ENCODE assay signal across 14 mouse cellular contexts in the genomic region with DNA sequence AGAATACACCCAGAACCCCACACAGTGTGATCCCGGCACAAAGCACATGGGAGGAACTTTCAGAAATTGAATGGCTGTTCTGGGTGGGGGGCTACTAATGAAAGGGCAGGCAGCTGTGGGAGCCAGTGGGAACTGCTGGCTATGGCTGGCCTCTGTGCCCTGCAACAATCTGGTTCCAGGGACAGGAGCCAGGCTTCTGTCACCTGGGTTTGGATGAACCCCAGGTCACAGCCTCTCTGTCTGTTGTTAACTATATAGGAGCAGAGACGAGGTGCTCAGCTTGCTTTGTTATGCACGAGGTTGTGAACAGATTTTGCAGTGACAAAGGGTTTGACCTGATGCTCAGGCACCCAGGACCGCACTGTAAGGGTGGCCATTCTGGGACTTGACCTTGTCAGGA. TPM values are rescaled to one million over a fixed set of nuclear protein-coding genes. Genes with fewer than 3 reads are reported as not detected.
DNase-seq lines count a peak whose midpoint lies in the region; ATAC-seq and TF ChIP-seq lines count a peak whose summit lies in the region.
"Had no signal": no experiment of that assay in that cellular context is flagged by ENCODE, and none has a peak within 500 bp of the region (broad histone marks: within the 10 kb centered on the region; RNA-seq: fewer than 3 reads in every experiment).

No protein-coding gene starts in this region.

- peaks cover 48% of the 10 kb centered on the region for H3K4me1 ChIP-seq in kidney, embryonic 16.5 days (ENCODE audit: insufficient read depth, low read length)
- H3K4me1 ChIP-seq in spleen, adult 2 months (ENCODE audit: control insufficient read depth, insufficient read depth, insufficient read length) = peaks cover 3% of the 10 kb centered on the region
- no peaks in the 10 kb centered on the region; the same call in none of the 2 replicates for H3K4me1 ChIP-seq in stomach, postnatal 0 days (replicated peaks; ENCODE audit: control insufficient read depth, insufficient read depth)

- intact Hi-C loops in heart, postnatal 10 days (cut with DNase I) = no loop called here

- DNase-seq in kidney, adult 8-10 months = no peak
- no peak for DNase-seq in spleen, adult 2 months (ENCODE audit: low read depth in 1 of 2, low spot score in 2 of 2)
- DNase-seq in spleen, postnatal 36 days (ENCODE audit: low spot score in 2 of 2) = no peak
- DNase-seq in heart, postnatal 10 days = peak; percentile 62 to 72
- DNase-seq in stomach, postnatal 0 days (ENCODE audit: low spot score) = no peak
- no peak for DNase-seq in adrenal gland, postnatal 10 days
- DNase-seq: adrenal gland, adult 8-10 months; cerebellum, postnatal 14 days; thymus, adult 2 months had no signal

- no peak for TF ChIP-seq POLR2A in spleen, adult 2 months (IDR thresholded peaks at IDR 0.05; ENCODE audit: low read depth, low read length)

- no peaks in the 10 kb centered on the region for H3K9me3 ChIP-seq in kidney, embryonic 16.5 days (ENCODE audit: low read length)
- no peaks in the 10 kb centered on the region for H3K9me3 ChIP-seq in stomach, postnatal 0 days (ENCODE audit: control insufficient read depth, low read length)
- H3K9me3 ChIP-seq: liver, embryonic 15.5 days; midbrain, embryonic 10.5 days had no signal

- no peaks in the 10 kb centered on the region for H3K36me3 ChIP-seq in kidney, embryonic 16.5 days (ENCODE audit: insufficient read depth, low read length)
- no peaks in the 10 kb centered on the region for H3K36me3 ChIP-seq in spleen, adult 2 months (ENCODE audit: control insufficient read depth, insufficient read depth, low read length)
- H3K36me3 ChIP-seq in stomach, postnatal 0 days (ENCODE audit: control insufficient read depth, insufficient read depth, low read length) = no peaks in the 10 kb centered on the region
- H3K36me3 ChIP-seq: liver, embryonic 15.5 days; midbrain, embryonic 10.5 days had no signal

- 43% methylated on average over 4 of the region's 4 CpGs for WGBS in kidney, embryonic 16.5 days
- WGBS in spleen, adult 2 months = 75% methylated on average over 4 of the region's 4 CpGs
- WGBS in stomach, postnatal 0 days = 71% methylated on average over 4 of the region's 4 CpGs

- peak overlapping the region; percentile 45; the same call in 1 of the 2 replicates for H3K27ac ChIP-seq in kidney, embryonic 16.5 days (ENCODE audit: low read length)
- H3K27ac ChIP-seq in spleen, adult 2 months (ENCODE audit: insufficient read depth, low read length) = peak overlapping the region; percentile 49; the same call in 1 of the 2 replicates
- no peak overlapping the region for H3K27ac ChIP-seq in stomach, postnatal 0 days (replicated peaks)
- H3K27ac ChIP-seq: hindbrain, postnatal 0 days; liver, embryonic 15.5 days; midbrain, embryonic 10.5 days had no signal

- no peaks in the 10 kb centered on the region for H3K27me3 ChIP-seq in kidney, embryonic 16.5 days (ENCODE audit: insufficient read depth, low read length)
- peaks cover 5% of the 10 kb centered on the region for H3K27me3 ChIP-seq in spleen, adult 2 months (ENCODE audit: control insufficient read depth, insufficient read depth, low read length)
- no peaks in the 10 kb centered on the region for H3K27me3 ChIP-seq in stomach, postnatal 0 days (ENCODE audit: control insufficient read depth, insufficient read depth, low read length)

- 0 out of 2 replicates have a peak overlapping the region, but pooled peaks have one; percentile 30 for H3K9ac ChIP-seq in kidney, embryonic 16.5 days (replicated peaks; ENCODE audit: low read length)
- H3K9ac ChIP-seq in stomach, postnatal 0 days (ENCODE audit: low read length) = no peak overlapping the region
- H3K9ac ChIP-seq: liver, embryonic 15.5 days had no signal

- no peak for TF ChIP-seq CTCF in spleen, adult 2 months (IDR thresholded peaks at IDR 0.05; ENCODE audit: extremely low read depth, insufficient read depth, insufficient read length, insufficient replicate concordance)
- no peak for TF ChIP-seq CTCF in stomach, postnatal 0 days (IDR thresholded peaks at IDR 0.05; ENCODE audit: low read depth)

- H3K4me3 ChIP-seq in kidney, embryonic 16.5 days (ENCODE audit: low read length) = peak overlapping the region; percentile 78
- H3K4me3 ChIP-seq in spleen, adult 2 months (ENCODE audit: extremely low read depth, insufficient read depth, insufficient read length) = no peak overlapping the region
- H3K4me3 ChIP-seq in stomach, postnatal 0 days (ENCODE audit: low read depth, low read length) = no peak overlapping the region

- H3K4me2 ChIP-seq in kidney, embryonic 16.5 days (replicated peaks; ENCODE audit: low read depth, low read length) = peak overlapping the region; percentile 76
- 0 out of 2 replicates have a peak overlapping the region, but pooled peaks have one; percentile 11 for H3K4me2 ChIP-seq in stomach, postnatal 0 days (replicated peaks; ENCODE audit: low read depth)

- no peak for TF ChIP-seq EP300 in stomach, postnatal 0 days (optimal IDR thresholded peaks at IDR 0.05)

- ATAC-seq in kidney, embryonic 16.5 days (ENCODE audit: low FRiP score, low TSS enrichment) = no peak
- ATAC-seq in stomach, postnatal 0 days (ENCODE audit: low FRiP score, low TSS enrichment) = no peak
- ATAC-seq in megakaryocyte, adult 5-6 weeks (ENCODE audit: poor library complexity, severe bottlenecking) = no peak
- ATAC-seq: hindbrain, postnatal 0 days had no signal

RNA-seq across cellular contexts. Expression of gene Itga9, which starts 2.1 kb away (rescaled TPM):
- 10.8 and 11.1 TPM in 2 replicates for polyA plus RNA-seq in kidney, embryonic 16.5 days (2015; fragmentation: Nextera tagmentation; extraction: Ambion mirVana)
- 11.8 and 18.1 TPM in 2 replicates for polyA plus RNA-seq in spleen, adult 2 months (2012; rRNA removed)
- total RNA-seq in heart, postnatal 10 days (2021) = 100 to 1,000 TPM; 107 to 121 TPM
- polyA plus RNA-seq in stomach, postnatal 0 days (2015; fragmentation: Nextera tagmentation; extraction: Ambion mirVana) = 4.2 and 5.3 TPM in 2 replicates
- total RNA-seq in adrenal gland, postnatal 10 days (2021) = 10 to 100 TPM; 41.6 to 56.8 TPM
- 0.87 TPM in 1 of 2 replicates, not detected in the other for total RNA-seq in megakaryocyte, adult 5-6 weeks (2015)
- 0.04 and 0.28 TPM in 2 replicates for total RNA-seq in megakaryocyte, adult 5-6 weeks (2017)

Comparison
In these comparisons a context has a peak if more than half of its experiments do, and no peak if none do; other contexts are left out.
1. DNase-seq: peak in heart, postnatal 10 days (2 of 2); none in kidney, adult 8-10 months (0 of 2), spleen, adult 2 months (0 of 2), spleen, postnatal 36 days (0 of 2), stomach, postnatal 0 days (single experiment) and adrenal gland, postnatal 10 days (single experiment).
2. RNA of gene Itga9, which starts 2.1 kb away (total RNA-seq): 107 to 121 TPM in heart, postnatal 10 days and 41.6 to 56.8 TPM in adrenal gland, postnatal 10 days; 0.04 to 0.87 TPM in megakaryocyte, adult 5-6 weeks; every median in the first group is over 10 times any median in the second.